Mouse (Mus musculus): ENCODE data around the gene Prkg1. TPM values are rescaled to one million over a fixed set of nuclear protein-coding genes. Genes with fewer than 3 reads are reported as not detected.

The Prkg1 gene
- polyA plus RNA-seq, 1 experiment from 2014 or later, result 10.0 TPM

DNA sequence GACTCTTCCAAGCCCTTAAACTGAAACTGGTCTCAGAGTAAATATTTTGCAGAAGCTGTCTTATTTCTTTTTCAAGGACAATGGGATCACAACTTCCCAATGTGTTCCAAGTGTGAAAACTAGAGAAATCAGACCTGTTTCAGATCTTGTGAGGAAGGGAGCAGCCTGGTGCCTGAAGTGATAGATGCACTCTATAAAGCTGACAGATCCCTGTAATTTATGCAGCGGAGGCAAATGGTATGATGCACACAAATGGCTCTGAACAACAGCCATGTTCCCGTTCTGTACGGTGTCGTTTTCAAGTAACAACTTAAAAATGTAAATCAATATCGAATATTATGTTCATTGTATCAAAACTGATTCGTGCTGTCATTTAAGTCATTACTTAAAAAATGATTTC, 1076.9 kb downstream of the Prkg1 start:
- no peak overlapping the region for H3K9ac ChIP-seq
- H3K36me3 ChIP-seq, result no peaks in the 10 kb centered on the region
- H3K27ac ChIP-seq, result no peak overlapping the region
- H3K9me3 ChIP-seq, result no peaks in the 10 kb centered on the region
- H3K27me3 ChIP-seq (replicated peaks), result no peaks in the 10 kb centered on the region
- H3K4me2 ChIP-seq, result no peak overlapping the region
- 73% methylated on average over 6 of the region's 6 CpGs for WGBS
- H3K4me3 ChIP-seq (replicated peaks), result no peak overlapping the region
- no peak for ATAC-seq (ENCODE audit: insufficient read depth, low FRiP score, low read depth)
- H3K4me1 ChIP-seq, result no peaks in the 10 kb centered on the region

- no peaks in the 10 kb centered on the region for H3K27me3 ChIP-seq (replicated peaks)
- no peak overlapping the region for H3K4me3 ChIP-seq (replicated peaks)
- no peaks in the 10 kb centered on the region for H3K4me1 ChIP-seq
- H3K36me3 ChIP-seq, result no peaks in the 10 kb centered on the region
- H3K9me3 ChIP-seq, result no peaks in the 10 kb centered on the region
- no peak overlapping the region for H3K9ac ChIP-seq
- H3K4me2 ChIP-seq, result no peak overlapping the region
- no peak for ATAC-seq (ENCODE audit: insufficient read depth, low FRiP score, low read depth)
- WGBS, result 82% methylated on average over 8 of the region's 8 CpGs
- H3K27ac ChIP-seq, result no peak overlapping the region
Observed at GRCm38 (mm10) chr19:30676308-30676707, 1088.5 kb downstream of the Prkg1 start.

GRCm38 (mm10) chr19:30664269-30664668, 1100.6 kb downstream of the Prkg1 start:
- Histone ChIP-seq H3K27me3 (replicated peaks) (no peaks in the 10 kb centered on the region), H3K4me2 (no peak overlapping the region), H3K4me3 (replicated peaks) (no peak overlapping the region), H3K4me1 (no peaks in the 10 kb centered on the region), H3K36me3 (no peaks in the 10 kb centered on the region), H3K9me3 (no peaks in the 10 kb centered on the region), H3K9ac (no peak overlapping the region), H3K27ac (no peak overlapping the region)
- ATAC-seq (ENCODE audit: insufficient read depth, low FRiP score, low read depth), result no peak
- 6% methylated on average over 8 of the region's 8 CpGs for WGBS

- no peak overlapping the region for H3K4me2 ChIP-seq
- no peaks in the 10 kb centered on the region for H3K27me3 ChIP-seq (replicated peaks)
- no peaks in the 10 kb centered on the region for H3K4me1 ChIP-seq
- H3K9me3 ChIP-seq, result no peaks in the 10 kb centered on the region
- WGBS, result 40% methylated on average over 5 of the region's 5 CpGs
- no peak overlapping the region for H3K4me3 ChIP-seq (replicated peaks)
- H3K27ac ChIP-seq, result no peak overlapping the region
- no peaks in the 10 kb centered on the region for H3K36me3 ChIP-seq
- no peak for ATAC-seq (ENCODE audit: insufficient read depth, low FRiP score, low read depth)
- H3K9ac ChIP-seq, result no peak overlapping the region
Observed at GRCm38 (mm10) chr19:30642629-30643170, 1122.1 kb downstream of the Prkg1 start.

DNA sequence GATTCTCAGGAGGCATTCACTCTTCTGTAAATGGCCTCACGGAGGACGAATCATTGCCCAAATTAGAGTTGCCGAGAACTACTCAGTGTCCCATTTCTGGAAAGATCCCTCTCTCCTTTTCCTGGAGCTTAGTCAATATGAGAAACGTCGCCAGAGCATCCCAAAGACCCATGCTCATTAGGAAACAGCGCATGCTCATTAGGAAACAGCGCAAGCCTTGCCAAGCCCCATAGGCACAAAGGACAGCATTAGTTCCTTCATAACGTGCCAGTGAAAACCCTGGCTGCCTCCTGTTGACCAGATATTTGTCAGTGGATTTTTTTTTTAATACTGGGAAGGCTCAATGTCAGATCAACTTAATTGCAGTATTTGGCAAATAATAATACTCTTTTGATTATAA, 1127.4 kb downstream of the Prkg1 start:
- WGBS, result 78% methylated on average over 8 of the region's 8 CpGs

DNA sequence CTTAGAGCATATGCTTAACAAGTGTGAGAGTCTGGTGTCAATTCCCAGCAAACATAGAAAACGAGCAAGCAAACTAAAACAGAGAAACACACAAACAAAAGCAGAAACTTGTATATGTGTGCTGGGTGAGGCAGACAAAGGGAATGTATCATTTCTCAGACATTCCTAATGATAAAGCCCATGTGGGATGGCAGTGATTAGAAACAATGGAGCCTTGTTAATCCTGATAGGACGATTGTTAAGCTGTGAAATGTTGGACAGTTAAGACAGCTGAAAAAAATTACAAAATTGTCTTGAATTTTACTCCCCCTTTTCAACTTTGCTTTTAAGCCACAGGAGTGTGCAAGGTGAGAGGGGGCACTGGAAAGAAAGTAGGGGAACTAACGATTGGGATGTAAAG, 1133.8 kb downstream of the Prkg1 start:
- no peaks in the 10 kb centered on the region for H3K4me1 ChIP-seq
- WGBS, result 42% methylated on average over 3 of the region's 3 CpGs
- no peak for ATAC-seq (ENCODE audit: insufficient read depth, low FRiP score, low read depth)

More for the DNA sequence above, 1127.4 kb downstream of the Prkg1 start:
- Histone ChIP-seq H3K4me2 (no peak overlapping the region), H3K4me3 (replicated peaks) (no peak overlapping the region), H3K4me1 (no peaks in the 10 kb centered on the region), H3K36me3 (no peaks in the 10 kb centered on the region), H3K9ac (no peak overlapping the region), H3K27me3 (replicated peaks) (no peaks in the 10 kb centered on the region), H3K27ac (no peak overlapping the region), H3K9me3 (no peaks in the 10 kb centered on the region)
- ATAC-seq (ENCODE audit: insufficient read depth, low FRiP score, low read depth), result no peak

GRCm38 (mm10) chr19:30626036-30626435, 1138.8 kb downstream of the Prkg1 start:
- no peaks in the 10 kb centered on the region for H3K9me3 ChIP-seq
- no peak overlapping the region for H3K27ac ChIP-seq
- no peaks in the 10 kb centered on the region for H3K27me3 ChIP-seq (replicated peaks)
- H3K4me3 ChIP-seq (replicated peaks), result no peak overlapping the region
- 32% methylated on average over 7 of the region's 7 CpGs for WGBS
- no peak overlapping the region for H3K4me2 ChIP-seq
- H3K36me3 ChIP-seq, result no peaks in the 10 kb centered on the region
- no peak overlapping the region for H3K9ac ChIP-seq
- ATAC-seq (ENCODE audit: insufficient read depth, low FRiP score, low read depth), result no peak
- H3K4me1 ChIP-seq, result no peaks in the 10 kb centered on the region

More for the DNA sequence above, 1133.8 kb downstream of the Prkg1 start:
- H3K9me3 ChIP-seq, result no peaks in the 10 kb centered on the region
- H3K27me3 ChIP-seq (replicated peaks), result no peaks in the 10 kb centered on the region
- H3K27ac ChIP-seq, result no peak overlapping the region
- no peaks in the 10 kb centered on the region for H3K36me3 ChIP-seq
- no peak overlapping the region for H3K9ac ChIP-seq
- no peak overlapping the region for H3K4me2 ChIP-seq
- no peak overlapping the region for H3K4me3 ChIP-seq (replicated peaks)

GRCm38 (mm10) chr19:30625391-30625790, 1139.4 kb downstream of the Prkg1 start:
- WGBS, result 38% methylated on average over 2 of the region's 2 CpGs
- Histone ChIP-seq H3K4me1 (no peaks in the 10 kb centered on the region), H3K4me3 (replicated peaks) (no peak overlapping the region), H3K27ac (no peak overlapping the region), H3K9me3 (no peaks in the 10 kb centered on the region), H3K9ac (no peak overlapping the region), H3K27me3 (replicated peaks) (no peaks in the 10 kb centered on the region), H3K4me2 (no peak overlapping the region), H3K36me3 (no peaks in the 10 kb centered on the region)
- no peak for ATAC-seq (ENCODE audit: insufficient read depth, low FRiP score, low read depth)

GRCm38 (mm10) chr19:30623620-30624019, 1141.2 kb downstream of the Prkg1 start:
- Histone ChIP-seq H3K36me3 (no peaks in the 10 kb centered on the region), H3K4me1 (no peaks in the 10 kb centered on the region), H3K4me3 (replicated peaks) (no peak overlapping the region), H3K9ac (no peak overlapping the region), H3K27me3 (replicated peaks) (no peaks in the 10 kb centered on the region), H3K27ac (no peak overlapping the region), H3K4me2 (no peak overlapping the region), H3K9me3 (no peaks in the 10 kb centered on the region)
- no peak for ATAC-seq (ENCODE audit: insufficient read depth, low FRiP score, low read depth)
- 49% methylated on average over 7 of the region's 7 CpGs for WGBS

- no peaks in the 10 kb centered on the region for H3K27me3 ChIP-seq (replicated peaks)
- H3K4me3 ChIP-seq (replicated peaks), result no peak overlapping the region
- no peak overlapping the region for H3K9ac ChIP-seq
- no peaks in the 10 kb centered on the region for H3K36me3 ChIP-seq
- ATAC-seq (ENCODE audit: insufficient read depth, low FRiP score, low read depth), result no peak
- H3K9me3 ChIP-seq, result no peaks in the 10 kb centered on the region
- H3K4me2 ChIP-seq, result no peak overlapping the region
- no peaks in the 10 kb centered on the region for H3K4me1 ChIP-seq
- no peak overlapping the region for H3K27ac ChIP-seq
- WGBS, result 75% methylated on average over 3 of the region's 3 CpGs
Observed at GRCm38 (mm10) chr19:30613150-30613865, 1151.5 kb downstream of the Prkg1 start.

DNA sequence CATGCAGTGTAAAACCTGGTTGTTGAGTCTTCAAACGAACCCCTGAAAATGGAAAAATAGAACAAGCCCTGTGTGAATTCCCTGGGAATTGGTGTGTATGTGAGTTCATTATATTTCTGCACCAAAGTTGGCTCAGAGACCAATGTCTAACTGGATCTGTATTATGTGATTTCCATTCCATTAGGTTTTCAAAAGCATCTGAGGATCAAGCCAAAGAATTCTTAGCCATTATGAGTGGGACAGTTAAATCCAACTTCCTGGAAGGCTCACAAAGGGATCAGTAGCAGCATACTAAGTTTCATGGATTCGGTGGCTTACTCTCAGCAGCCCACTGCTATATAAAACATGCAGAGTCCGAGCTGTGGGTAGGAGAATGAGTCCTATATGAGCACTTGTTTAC, 1178.5 kb downstream of the Prkg1 start:
- ATAC-seq (ENCODE audit: insufficient read depth, low FRiP score, low read depth), result no peak
- no peak overlapping the region for H3K4me3 ChIP-seq (replicated peaks)
- H3K27ac ChIP-seq, result no peak overlapping the region
- WGBS, result 74% methylated on average over 3 of the region's 3 CpGs
- H3K36me3 ChIP-seq, result no peaks in the 10 kb centered on the region
- H3K9me3 ChIP-seq, result no peaks in the 10 kb centered on the region
- H3K4me1 ChIP-seq, result no peaks in the 10 kb centered on the region
- H3K9ac ChIP-seq, result no peak overlapping the region
- H3K27me3 ChIP-seq (replicated peaks), result no peaks in the 10 kb centered on the region
- H3K4me2 ChIP-seq, result no peak overlapping the region

- no peaks in the 10 kb centered on the region for H3K4me1 ChIP-seq
- ATAC-seq (ENCODE audit: insufficient read depth, low FRiP score, low read depth), result no peak
- WGBS, result 76% methylated on average over 6 of the region's 6 CpGs
- H3K9ac ChIP-seq, result no peak overlapping the region
- H3K4me2 ChIP-seq, result no peak overlapping the region
- no peak overlapping the region for H3K4me3 ChIP-seq (replicated peaks)
- H3K27ac ChIP-seq, result no peak overlapping the region
- no peaks in the 10 kb centered on the region for H3K27me3 ChIP-seq (replicated peaks)
- H3K9me3 ChIP-seq, result no peaks in the 10 kb centered on the region
- no peaks in the 10 kb centered on the region for H3K36me3 ChIP-seq
Observed at GRCm38 (mm10) chr19:30564516-30564915, 1200.3 kb downstream of the Prkg1 start.
